Mouse (Mus musculus) forebrain, postnatal 0 days (tissue): ENCODE data around the gene Gm28053. TPM values are rescaled to one million over a fixed set of nuclear protein-coding genes. Genes with fewer than 3 reads are reported as not detected.

Source experiments
- ATAC-seq: fragments of 200-750 bp; cut with Nextera tagmentation; 2 replicates; pipeline ENCODE4 v1.8.0; 2017; ENCODE audit warnings: mild to moderate bottlenecking, moderate library complexity
- DNase-seq: peaks from one replicate; pipeline ENCODE4 v3.0.0-alpha.2; 2015
- H3K27ac ChIP-seq: fragments of 300-500 bp; sonication (generic); 2 replicates; pipeline ENCODE4 v1.5.1; 2014; ENCODE audit warnings: low read depth, mild to moderate bottlenecking, antibody characterized with exemption, low read length, moderate library complexity, mixed read lengths
- H3K27me3 ChIP-seq: fragments of 300-500 bp; sonication (generic); 2 replicates; pipeline ENCODE4 v1.6.1; 2014; ENCODE audit warnings: mild to moderate bottlenecking, low read length, mixed read lengths; ENCODE audit not compliant: insufficient read depth
- H3K36me3 ChIP-seq: fragments of 300-500 bp; sonication (generic); 2 replicates; pipeline ENCODE4 v1.6.1; 2014; ENCODE audit warnings: mild to moderate bottlenecking, moderate library complexity; ENCODE audit not compliant: insufficient read depth
- H3K4me1 ChIP-seq: fragments of 300-500 bp; sonication (generic); 2 replicates; pipeline ENCODE4 v1.6.1; 2014; ENCODE audit warnings: antibody characterized with exemption; ENCODE audit not compliant: insufficient read depth
- H3K4me2 ChIP-seq: fragments of 300-500 bp; sonication (generic); 2 replicates; pipeline ENCODE4 v1.6.1; 2014; ENCODE audit warnings: low read depth, mild to moderate bottlenecking, moderate library complexity
- H3K4me3 ChIP-seq: fragments of 300-500 bp; sonication (generic); 2 replicates; pipeline ENCODE4 v1.5.1; 2014; ENCODE audit warnings: low read depth, low read length, mixed read lengths
- H3K9ac ChIP-seq: fragments of 300-500 bp; sonication (generic); 2 replicates; pipeline ENCODE4 v1.6.1; 2014; ENCODE audit warnings: mild to moderate bottlenecking
- H3K9me3 ChIP-seq: fragments of 300-500 bp; sonication (generic); 2 replicates; pipeline ENCODE4 v1.6.1; 2016; ENCODE audit warnings: low read length
- CTCF ChIP-seq: sonication (generic); IDR thresholded peaks from 2 replicates; pipeline ENCODE4 v1.5.1; 2016; ENCODE audit warnings: antibody characterized with exemption, control low read depth, low read depth
- WGBS: fragments of 180-500 bp; shearing (Covaris S2); extraction: QIAGEN DNeasy Blood & Tissue Kit; methylation state at CpG from one replicate; pipeline ENCODE4 v1.1.7; 2014; 5-methylcytosine and 5-hydroxymethylcytosine counted together
- polyA plus RNA-seq: library from polyadenylated mRNA; unstranded; fragments of >200 nt; fragmentation: Nextera tagmentation; extraction: Ambion mirVana; gene quantifications from 2 replicates; pipeline ENCODE4 v1.2.1, GENCODE M21; 2015
- total RNA-seq: library from RNA; depleted of rRNA; stranded (reverse); fragments of >200 nt; gene quantifications from 2 replicates; pipeline ENCODE4 v1.2.3, GENCODE M21; 2014; rRNA removed

Gm28053 gene
- total RNA-seq (not detected in 2 replicates), polyA plus RNA-seq (0.57 TPM in 1 of 2 replicates, not detected in the other)

- WGBS, result 54% methylated on average over 2 of the region's 2 CpGs
- no peak within 1 kb of the TSS for H3K4me2 ChIP-seq
- DNase-seq, result no peak
Measured at GRCm38 (mm10) chr6:48718455-48718854, at the start of gene Gm28053, which contains the start of gene Gimap7. TSS of gene Gm28053 (plus strand) at chr6:48718607. TSS of gene Gimap7 (plus strand) at chr6:48718621.

DNA sequence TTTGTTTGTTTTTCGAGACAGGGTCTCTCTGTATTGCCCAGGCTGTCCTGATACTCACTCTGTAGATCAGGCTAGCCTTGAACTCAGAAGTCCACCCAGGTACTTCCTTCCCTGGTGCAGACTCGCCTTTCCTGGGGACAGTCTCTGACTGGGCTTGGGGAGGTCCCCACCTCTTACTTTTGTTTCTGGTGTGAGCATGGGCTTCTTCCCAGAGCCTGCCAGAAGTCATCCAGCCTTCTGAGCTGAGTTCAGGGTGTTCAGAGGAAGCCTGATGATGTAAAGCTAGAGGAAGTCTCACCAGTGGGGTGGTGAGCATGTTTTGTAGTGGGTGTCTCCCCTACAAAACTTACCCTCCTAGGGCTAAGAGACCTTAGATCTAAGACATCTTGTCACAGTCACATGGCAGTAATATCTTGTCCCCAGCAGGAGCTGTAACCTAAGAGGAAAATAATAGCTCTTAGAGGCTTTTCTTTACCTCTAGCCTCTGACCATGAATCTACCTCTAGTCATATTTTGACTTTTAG, 48.9 kb upstream of the Gm28053 start:
- TF ChIP-seq CTCF, result no peak
- no peak for DNase-seq
- Histone ChIP-seq H3K9me3 (no peaks in the 10 kb centered on the region), H3K4me3 (no peak overlapping the region), H3K36me3 (no peaks in the 10 kb centered on the region), H3K4me2 (no peak overlapping the region), H3K9ac (no peak overlapping the region), H3K4me1 (no peaks in the 10 kb centered on the region), H3K27me3 (no peaks in the 10 kb centered on the region), H3K27ac (no peak overlapping the region)
- ATAC-seq, result no peak
- WGBS, result 54% methylated on average over 2 of the region's 2 CpGs

More at GRCm38 (mm10) chr6:48718455-48718854, at the start of gene Gm28053, which contains the start of gene Gimap7:
- no peaks in the 10 kb centered on the region for H3K9me3 ChIP-seq
- H3K27ac ChIP-seq, result no peak within 1 kb of the TSS
- H3K27me3 ChIP-seq, result no peaks in the 10 kb centered on the region
- no peaks in the 10 kb centered on the region for H3K4me1 ChIP-seq
- H3K4me3 ChIP-seq, result no peak within 1 kb of the TSS
- TF ChIP-seq CTCF, result no peak
- H3K9ac ChIP-seq, result no peak within 1 kb of the TSS
- no peak for ATAC-seq
- no peaks in the 10 kb centered on the region for H3K36me3 ChIP-seq

DNA sequence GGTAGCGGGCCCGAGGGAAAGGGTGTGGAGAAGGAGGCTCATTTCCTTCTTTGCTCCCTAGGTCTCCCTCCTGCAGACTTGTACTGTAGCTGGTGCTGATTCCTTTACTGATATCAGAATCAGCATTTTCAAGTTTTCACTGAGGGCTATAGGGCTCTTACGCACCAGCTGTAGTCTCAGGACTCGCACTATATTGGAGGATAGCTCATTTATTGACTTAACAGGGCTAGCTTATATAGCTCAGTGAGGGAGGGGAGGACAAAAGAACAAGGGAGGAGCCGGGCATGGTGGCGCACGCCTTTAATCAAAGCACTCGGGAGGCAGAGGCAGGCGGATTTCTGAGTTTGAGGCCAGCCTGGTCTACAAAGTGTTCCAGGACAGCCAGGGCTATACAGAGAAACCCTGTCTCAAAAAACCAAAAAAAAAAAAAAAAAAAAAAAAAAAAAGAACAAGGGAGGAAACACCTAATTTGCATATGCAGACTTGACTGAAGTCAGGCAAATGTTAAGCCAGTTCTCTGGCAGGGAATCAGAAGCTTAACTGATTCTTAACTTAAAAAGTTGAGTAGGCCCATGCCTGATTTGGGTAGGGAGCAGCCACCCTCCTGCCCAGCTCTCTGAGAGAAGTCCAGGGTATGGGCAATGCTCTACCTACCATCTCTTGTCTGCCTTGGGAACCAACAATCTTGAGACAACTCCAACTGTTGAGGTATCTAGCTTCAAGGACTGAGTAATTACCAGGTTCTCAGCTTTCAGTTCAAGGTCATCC, 43.9 kb upstream of the Gm28053 start:
- Histone ChIP-seq H3K4me2 (no peak overlapping the region), H3K4me3 (no peak overlapping the region), H3K36me3 (no peaks in the 10 kb centered on the region), H3K9ac (no peak overlapping the region), H3K4me1 (no peaks in the 10 kb centered on the region), H3K27ac (no peak overlapping the region), H3K9me3 (no peaks in the 10 kb centered on the region), H3K27me3 (no peaks in the 10 kb centered on the region)
- no peak for DNase-seq
- no peak for TF ChIP-seq CTCF
- ATAC-seq, result no peak
- 94% methylated on average over 9 of the region's 9 CpGs for WGBS

DNA sequence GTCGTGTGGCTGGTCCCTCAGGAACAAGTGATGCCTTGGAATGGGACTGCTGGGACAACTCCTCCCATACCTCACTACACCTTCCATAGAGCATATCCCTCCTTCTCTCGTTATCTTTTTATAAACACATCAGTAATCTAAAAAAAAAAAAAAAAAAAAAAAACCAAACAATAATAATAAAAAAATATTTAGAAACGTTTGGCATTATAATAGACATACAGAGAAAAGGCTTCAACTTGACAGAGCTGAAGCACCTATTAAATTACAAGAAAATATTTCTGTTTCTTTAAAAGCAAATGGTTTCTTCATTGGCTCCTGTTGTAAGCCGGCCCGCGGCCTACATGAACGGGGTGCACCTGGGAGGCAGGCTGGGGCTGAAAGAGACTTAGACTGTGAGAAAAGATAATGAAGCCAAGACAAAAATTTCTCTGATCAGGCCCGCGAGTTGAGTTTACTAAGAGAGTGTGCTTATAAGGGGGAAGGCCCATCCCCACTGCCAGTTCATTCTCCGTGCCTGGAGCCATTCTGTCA, 42.9 kb upstream of the Gm28053 start:
- Histone ChIP-seq H3K4me3 (no peak overlapping the region), H3K27ac (no peak overlapping the region), H3K36me3 (no peaks in the 10 kb centered on the region), H3K27me3 (no peaks in the 10 kb centered on the region), H3K9ac (no peak overlapping the region), H3K9me3 (no peaks in the 10 kb centered on the region), H3K4me1 (no peaks in the 10 kb centered on the region), H3K4me2 (peak overlapping the region; percentile 6; the same call in 1 of the 2 replicates)
- 44% methylated on average over 10 of the region's 10 CpGs for WGBS
- DNase-seq, result no peak
- no peak for TF ChIP-seq CTCF
- ATAC-seq, result no peak

- no peak for ATAC-seq
- WGBS, result 25% methylated on average over 13 of the region's 13 CpGs
- Histone ChIP-seq H3K4me2 (peak within 1 kb of the TSS; percentile 6), H3K4me1 (no peaks in the 10 kb centered on the region), H3K27me3 (no peaks in the 10 kb centered on the region), H3K4me3 (no peak within 1 kb of the TSS), H3K9me3 (no peaks in the 10 kb centered on the region), H3K36me3 (no peaks in the 10 kb centered on the region), H3K9ac (no peak within 1 kb of the TSS), H3K27ac (no peak within 1 kb of the TSS)
- no peak for DNase-seq
- TF ChIP-seq CTCF, result no peak
Measured at GRCm38 (mm10) chr6:48675931-48676859, 42.2 kb upstream of the Gm28053 start, which contains the start of gene Gimap9. TSS of gene Gimap9 (plus strand) at chr6:48676129.

GRCm38 (mm10) chr6:48676860-48677415, 41.5 kb upstream of the Gm28053 start:
- no peaks in the 10 kb centered on the region for H3K4me1 ChIP-seq
- H3K9ac ChIP-seq, result no peak overlapping the region
- ATAC-seq, result no peak
- H3K36me3 ChIP-seq, result no peaks in the 10 kb centered on the region
- H3K27ac ChIP-seq, result no peak overlapping the region
- no peak overlapping the region for H3K4me2 ChIP-seq
- H3K4me3 ChIP-seq, result no peak overlapping the region
- H3K27me3 ChIP-seq, result no peaks in the 10 kb centered on the region
- 74% methylated on average over 5 of the region's 5 CpGs for WGBS
- no peaks in the 10 kb centered on the region for H3K9me3 ChIP-seq
- no peak for TF ChIP-seq CTCF
- no peak for DNase-seq
